Mouse (Mus musculus): ENCODE data around the gene Tma7. TPM values are rescaled to one million over a fixed set of nuclear protein-coding genes. Genes with fewer than 3 reads are reported as not detected.

Tma7 gene
- polyA plus RNA-seq (2014; fragmentation: Nextera tagmentation; extraction: Ambion mirVana) = 719 and 756 TPM in 2 replicates

- DNase-seq (ENCODE audit: low spot score) (peak; percentile 88), ATAC-seq (ENCODE audit: insufficient read depth, low FRiP score, low TSS enrichment) (peak; percentile 97)
- Histone ChIP-seq H3K4me3 (ENCODE audit: low read depth, low read length) (peak within 1 kb of the TSS; percentile 84), H3K36me3 (ENCODE audit: control insufficient read depth, insufficient read depth, low read length) (no peaks in the 10 kb centered on the region), H3K9me3 (ENCODE audit: control insufficient read depth, low read length) (no peaks in the 10 kb centered on the region), H3K9ac (ENCODE audit: low read length) (peak within 1 kb of the TSS; percentile 80), H3K4me2 (ENCODE audit: low read depth) (peak within 1 kb of the TSS; percentile 95), H3K4me1 (ENCODE audit: control insufficient read depth, insufficient read depth, low read length) (peaks cover 9% of the 10 kb centered on the region), H3K27me3 (ENCODE audit: control insufficient read depth, insufficient read depth, low read length) (no peaks in the 10 kb centered on the region), H3K27ac (ENCODE audit: low read depth, low read length) (peak within 1 kb of the TSS; percentile 27; the same call in 1 of the 2 replicates)
- under 1% methylated on average over 37 of the region's 37 CpGs for WGBS
These were observed at the start of gene Tma7, which contains the start of gene Ccdc51 for GRCm38 (mm10) chr9:109082124-109082800. Gene Tma7, minus strand, starts transcription at chr9:109082587. Gene Ccdc51, plus strand, starts transcription at chr9:109082493.

- ATAC-seq (ENCODE audit: insufficient read depth, low FRiP score, low TSS enrichment) = no peak
- Histone ChIP-seq H3K4me2 (ENCODE audit: low read depth) (no peak overlapping the region), H3K4me1 (ENCODE audit: control insufficient read depth, insufficient read depth, low read length) (no peaks in the 10 kb centered on the region), H3K36me3 (ENCODE audit: control insufficient read depth, insufficient read depth, low read length) (no peaks in the 10 kb centered on the region), H3K9ac (ENCODE audit: low read length) (no peak overlapping the region), H3K27ac (ENCODE audit: low read depth, low read length) (no peak overlapping the region), H3K4me3 (ENCODE audit: low read depth, low read length) (no peak overlapping the region), H3K9me3 (ENCODE audit: control insufficient read depth, low read length) (no peaks in the 10 kb centered on the region), H3K27me3 (ENCODE audit: control insufficient read depth, insufficient read depth, low read length) (no peaks in the 10 kb centered on the region)
- WGBS = 85% methylated on average over 5 of the region's 5 CpGs
- DNase-seq (ENCODE audit: low spot score) = no peak
These were observed 47.7 kb upstream of the Tma7 start for GRCm38 (mm10) chr9:109130076-109130475.

- Histone ChIP-seq H3K4me3 (ENCODE audit: low read depth, low read length) (no peak overlapping the region), H3K9me3 (ENCODE audit: control insufficient read depth, low read length) (no peaks in the 10 kb centered on the region), H3K4me1 (ENCODE audit: control insufficient read depth, insufficient read depth, low read length) (no peaks in the 10 kb centered on the region), H3K9ac (ENCODE audit: low read length) (no peak overlapping the region), H3K27ac (ENCODE audit: low read depth, low read length) (no peak overlapping the region), H3K36me3 (ENCODE audit: control insufficient read depth, insufficient read depth, low read length) (no peaks in the 10 kb centered on the region), H3K4me2 (ENCODE audit: low read depth) (no peak overlapping the region), H3K27me3 (ENCODE audit: control insufficient read depth, insufficient read depth, low read length) (no peaks in the 10 kb centered on the region)
- WGBS = 55% methylated on average over 3 of the region's 3 CpGs
- no peak for ATAC-seq (ENCODE audit: insufficient read depth, low FRiP score, low TSS enrichment)
- no peak for DNase-seq (ENCODE audit: low spot score)
These were observed 45.8 kb upstream of the Tma7 start for GRCm38 (mm10) chr9:109128211-109128610.

GRCm38 (mm10) chr9:109127076-109127475 is 44.7 kb upstream of the Tma7 start:
- H3K4me1 ChIP-seq (ENCODE audit: control insufficient read depth, insufficient read depth, low read length) = no peaks in the 10 kb centered on the region
- no peak overlapping the region for H3K4me2 ChIP-seq (ENCODE audit: low read depth)
- H3K27me3 ChIP-seq (ENCODE audit: control insufficient read depth, insufficient read depth, low read length) = no peaks in the 10 kb centered on the region
- no peak overlapping the region for H3K4me3 ChIP-seq (ENCODE audit: low read depth, low read length)
- DNase-seq (ENCODE audit: low spot score) = no peak
- no peaks in the 10 kb centered on the region for H3K9me3 ChIP-seq (ENCODE audit: control insufficient read depth, low read length)
- H3K9ac ChIP-seq (ENCODE audit: low read length) = no peak overlapping the region
- ATAC-seq (ENCODE audit: insufficient read depth, low FRiP score, low TSS enrichment) = no peak
- no peak overlapping the region for H3K27ac ChIP-seq (ENCODE audit: low read depth, low read length)
- WGBS = 93% methylated on average over 4 of the region's 4 CpGs
- no peaks in the 10 kb centered on the region for H3K36me3 ChIP-seq (ENCODE audit: control insufficient read depth, insufficient read depth, low read length)

- no peak for ATAC-seq (ENCODE audit: insufficient read depth, low FRiP score, low TSS enrichment)
- DNase-seq (ENCODE audit: low spot score) = no peak
- Histone ChIP-seq H3K9ac (ENCODE audit: low read length) (no peak overlapping the region), H3K4me3 (ENCODE audit: low read depth, low read length) (no peak overlapping the region), H3K4me1 (ENCODE audit: control insufficient read depth, insufficient read depth, low read length) (no peaks in the 10 kb centered on the region), H3K27me3 (ENCODE audit: control insufficient read depth, insufficient read depth, low read length) (no peaks in the 10 kb centered on the region), H3K4me2 (ENCODE audit: low read depth) (no peak overlapping the region), H3K9me3 (ENCODE audit: control insufficient read depth, low read length) (no peaks in the 10 kb centered on the region), H3K27ac (ENCODE audit: low read depth, low read length) (no peak overlapping the region), H3K36me3 (ENCODE audit: control insufficient read depth, insufficient read depth, low read length) (no peaks in the 10 kb centered on the region)
- 68% methylated on average over 3 of the region's 3 CpGs for WGBS
These were observed 43.1 kb upstream of the Tma7 start for GRCm38 (mm10) chr9:109125481-109125880.

- Histone ChIP-seq H3K9ac (ENCODE audit: low read length) (no peak overlapping the region), H3K27me3 (ENCODE audit: control insufficient read depth, insufficient read depth, low read length) (no peaks in the 10 kb centered on the region), H3K27ac (ENCODE audit: low read depth, low read length) (no peak overlapping the region), H3K36me3 (ENCODE audit: control insufficient read depth, insufficient read depth, low read length) (no peaks in the 10 kb centered on the region), H3K9me3 (ENCODE audit: control insufficient read depth, low read length) (no peaks in the 10 kb centered on the region), H3K4me1 (ENCODE audit: control insufficient read depth, insufficient read depth, low read length) (no peaks in the 10 kb centered on the region), H3K4me2 (ENCODE audit: low read depth) (no peak overlapping the region), H3K4me3 (ENCODE audit: low read depth, low read length) (no peak overlapping the region)
- 80% methylated on average over 2 of the region's 2 CpGs for WGBS
- ATAC-seq (ENCODE audit: insufficient read depth, low FRiP score, low TSS enrichment) (no peak), DNase-seq (ENCODE audit: low spot score) (no peak)
These were observed 42.7 kb upstream of the Tma7 start for GRCm38 (mm10) chr9:109125043-109125442.

- WGBS = 91% methylated on average over 3 of the region's 3 CpGs
- no peaks in the 10 kb centered on the region for H3K4me1 ChIP-seq (ENCODE audit: control insufficient read depth, insufficient read depth, low read length)
These were observed 41.8 kb upstream of the Tma7 start for GRCm38 (mm10) chr9:109124164-109124563.

GRCm38 (mm10) chr9:109123266-109123665 is 40.9 kb upstream of the Tma7 start:
- H3K4me1 ChIP-seq (ENCODE audit: control insufficient read depth, insufficient read depth, low read length) = no peaks in the 10 kb centered on the region
- H3K36me3 ChIP-seq (ENCODE audit: control insufficient read depth, insufficient read depth, low read length) = peaks cover 3% of the 10 kb centered on the region
- H3K4me3 ChIP-seq (ENCODE audit: low read depth, low read length) = no peak overlapping the region
- no peak overlapping the region for H3K9ac ChIP-seq (ENCODE audit: low read length)
- H3K4me2 ChIP-seq (ENCODE audit: low read depth) = no peak overlapping the region
- H3K27me3 ChIP-seq (ENCODE audit: control insufficient read depth, insufficient read depth, low read length) = no peaks in the 10 kb centered on the region
- DNase-seq (ENCODE audit: low spot score) = no peak
- ATAC-seq (ENCODE audit: insufficient read depth, low FRiP score, low TSS enrichment) = no peak
- H3K27ac ChIP-seq (ENCODE audit: low read depth, low read length) = no peak overlapping the region
- 73% methylated on average over 6 of the region's 6 CpGs for WGBS
- H3K9me3 ChIP-seq (ENCODE audit: control insufficient read depth, low read length) = no peaks in the 10 kb centered on the region

More at GRCm38 (mm10) chr9:109124164-109124563, 41.8 kb upstream of the Tma7 start:
- ATAC-seq (ENCODE audit: insufficient read depth, low FRiP score, low TSS enrichment) (no peak), DNase-seq (ENCODE audit: low spot score) (no peak)
- Histone ChIP-seq H3K27ac (ENCODE audit: low read depth, low read length) (no peak overlapping the region), H3K4me3 (ENCODE audit: low read depth, low read length) (no peak overlapping the region), H3K36me3 (ENCODE audit: control insufficient read depth, insufficient read depth, low read length) (no peaks in the 10 kb centered on the region), H3K4me2 (ENCODE audit: low read depth) (no peak overlapping the region), H3K27me3 (ENCODE audit: control insufficient read depth, insufficient read depth, low read length) (no peaks in the 10 kb centered on the region), H3K9me3 (ENCODE audit: control insufficient read depth, low read length) (no peaks in the 10 kb centered on the region), H3K9ac (ENCODE audit: low read length) (no peak overlapping the region)

- ATAC-seq (ENCODE audit: insufficient read depth, low FRiP score, low TSS enrichment) (no peak), DNase-seq (ENCODE audit: low spot score) (no peak)
- 52% methylated on average over 2 of the region's 2 CpGs for WGBS
- H3K36me3 ChIP-seq (ENCODE audit: control insufficient read depth, insufficient read depth, low read length) = peaks cover 9% of the 10 kb centered on the region
- no peaks in the 10 kb centered on the region for H3K4me1 ChIP-seq (ENCODE audit: control insufficient read depth, insufficient read depth, low read length)
- H3K9ac ChIP-seq (ENCODE audit: low read length) = no peak overlapping the region
- H3K27ac ChIP-seq (ENCODE audit: low read depth, low read length) = no peak overlapping the region
- H3K27me3 ChIP-seq (ENCODE audit: control insufficient read depth, insufficient read depth, low read length) = no peaks in the 10 kb centered on the region
- no peaks in the 10 kb centered on the region for H3K9me3 ChIP-seq (ENCODE audit: control insufficient read depth, low read length)
- H3K4me3 ChIP-seq (ENCODE audit: low read depth, low read length) = no peak overlapping the region
- H3K4me2 ChIP-seq (ENCODE audit: low read depth) = no peak overlapping the region
These were observed 40.2 kb upstream of the Tma7 start for GRCm38 (mm10) chr9:109122553-109123085.

Data from neural tube, embryonic 11.5 days (tissue).